Mouse (Mus musculus) erythroblast, embryonic 14.5 days (primary cell): ENCODE measurements around the gene Vdr.

ENCODE experiments used
- GATA1 ChIP-seq: IDR thresholded peaks from 2 replicates; pipeline ENCODE4 v1.6.1; 2012; ENCODE audit warnings: low read length, inconsistent platforms, mixed read lengths
- TAL1 ChIP-seq: IDR thresholded peaks from 3 replicates; pipeline ENCODE4 v1.6.1; 2012; ENCODE audit warnings: low read length, inconsistent platforms, mixed read lengths

- TF ChIP-seq GATA1 (no peak), TAL1 (no peak)
Measured at GRCm38 (mm10) chr15:97847866-97848265, 62.6 kb downstream of the Vdr start.
